In the genomic region with DNA sequence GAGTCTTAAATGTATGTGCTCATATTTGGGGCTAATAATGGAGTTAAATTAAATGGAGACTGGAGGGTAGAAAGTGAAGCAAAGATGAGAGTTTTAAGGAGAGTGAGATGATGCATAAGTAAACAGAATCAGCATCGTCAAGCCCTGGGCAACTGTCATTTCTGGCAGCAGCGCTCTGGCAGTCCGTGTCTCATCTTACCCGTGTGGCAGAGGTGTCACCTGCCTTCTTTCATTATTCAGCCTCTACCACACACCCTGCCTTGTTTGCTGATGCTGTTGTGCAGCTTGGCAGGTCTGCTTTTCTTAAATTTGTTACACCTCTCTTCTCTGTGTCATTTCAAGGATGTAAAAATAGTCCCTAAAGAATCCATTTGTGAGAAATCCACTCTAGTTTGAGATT, we compare ENCODE assay signal across 23 mouse cellular contexts. TPM values are rescaled to one million over a fixed set of nuclear protein-coding genes. Genes with fewer than 3 reads are reported as not detected.
DNase-seq lines count a peak whose midpoint lies in the region; ATAC-seq and TF ChIP-seq lines count a peak whose summit lies in the region.
"Had no signal": no experiment of that assay in that cellular context is flagged by ENCODE, and none has a peak within 500 bp of the region (broad histone marks: within the 10 kb centered on the region; RNA-seq: fewer than 3 reads in every experiment).

No protein-coding gene starts in this region.

- no peaks in the 10 kb centered on the region for H3K36me3 ChIP-seq in midbrain, postnatal 0 days (ENCODE audit: insufficient read depth, low read length)
- H3K36me3 ChIP-seq in midbrain, embryonic 13.5 days, result no peaks in the 10 kb centered on the region
- H3K36me3 ChIP-seq: embryonic facial prominence, embryonic 10.5 days; embryonic facial prominence, embryonic 12.5 days; forebrain, embryonic 15.5 days; G1E had no signal

- no peak for TF ChIP-seq CTCF in midbrain, postnatal 0 days (IDR thresholded peaks at IDR 0.05)

- no peak overlapping the region for H3K4me3 ChIP-seq in midbrain, postnatal 0 days (ENCODE audit: low read depth, low read length)
- H3K4me3 ChIP-seq in midbrain, embryonic 13.5 days (replicated peaks), result no peak overlapping the region
- H3K4me3 ChIP-seq: embryonic facial prominence, embryonic 10.5 days; embryonic facial prominence, embryonic 12.5 days; forebrain, embryonic 13.5 days; forebrain, embryonic 15.5 days had no signal

- no peaks in the 10 kb centered on the region for H3K27me3 ChIP-seq in midbrain, postnatal 0 days (ENCODE audit: insufficient read depth, low read length)
- no peaks in the 10 kb centered on the region for H3K27me3 ChIP-seq in midbrain, embryonic 13.5 days
- H3K27me3 ChIP-seq: CH12.LX; embryonic facial prominence, embryonic 12.5 days; forebrain, embryonic 13.5 days; forebrain, embryonic 15.5 days; Patski had no signal

- H3K4me1 ChIP-seq in midbrain, postnatal 0 days (ENCODE audit: insufficient read depth, low read length), result no peaks in the 10 kb centered on the region
- H3K4me1 ChIP-seq in midbrain, embryonic 13.5 days (replicated peaks), result no peaks in the 10 kb centered on the region
- H3K4me1 ChIP-seq: embryonic facial prominence, embryonic 10.5 days; embryonic facial prominence, embryonic 12.5 days; forebrain, embryonic 13.5 days; forebrain, embryonic 15.5 days had no signal

- intact Hi-C loops in left cerebral cortex, postnatal 4 days (cut with DNase I), result no loop called here

- H3K4me2 ChIP-seq in midbrain, postnatal 0 days (ENCODE audit: low read depth, low read length, poor library complexity, severe bottlenecking), result no peak overlapping the region
- no peak overlapping the region for H3K4me2 ChIP-seq in midbrain, embryonic 13.5 days (replicated peaks)
- H3K4me2 ChIP-seq: embryonic facial prominence, embryonic 12.5 days; forebrain, embryonic 13.5 days; forebrain, embryonic 15.5 days had no signal

- no peak overlapping the region for H3K9ac ChIP-seq in midbrain, postnatal 0 days (replicated peaks; ENCODE audit: low read length, poor library complexity, severe bottlenecking)
- H3K9ac ChIP-seq in midbrain, embryonic 13.5 days (replicated peaks), result no peak overlapping the region
- H3K9ac ChIP-seq: embryonic facial prominence, embryonic 12.5 days; forebrain, embryonic 13.5 days; forebrain, embryonic 15.5 days; forebrain, postnatal 0 days had no signal

- H3K27ac ChIP-seq in midbrain, postnatal 0 days (ENCODE audit: low read depth, low read length), result no peak overlapping the region
- no peak overlapping the region for H3K27ac ChIP-seq in midbrain, embryonic 13.5 days
- H3K27ac ChIP-seq: embryonic facial prominence, embryonic 10.5 days; embryonic facial prominence, embryonic 12.5 days; forebrain, embryonic 13.5 days; forebrain, embryonic 15.5 days had no signal

- 61% methylated on average over 4 of the region's 4 CpGs for WGBS in midbrain, postnatal 0 days
- 73% methylated on average over 4 of the region's 4 CpGs for WGBS in midbrain, embryonic 13.5 days

- no peaks in the 10 kb centered on the region for H3K9me3 ChIP-seq in midbrain, postnatal 0 days (ENCODE audit: low read length)
- H3K9me3 ChIP-seq in midbrain, embryonic 13.5 days, result no peaks in the 10 kb centered on the region
- H3K9me3 ChIP-seq: embryonic facial prominence, embryonic 10.5 days; embryonic facial prominence, embryonic 12.5 days; forebrain, embryonic 13.5 days; forebrain, embryonic 15.5 days; G1E had no signal

- ATAC-seq in midbrain, postnatal 0 days (ENCODE audit: low FRiP score), result 0 out of 2 replicates have a peak, but pooled peaks have one; percentile 27
- ATAC-seq in midbrain, embryonic 13.5 days, result no peak
- ATAC-seq: activated CD4-positive, CD25-positive, alpha-beta regulatory T cell, adult 4 months; CD4-positive, CD25-positive, alpha-beta regulatory T cell, adult 4 months; forebrain, embryonic 13.5 days; forebrain, embryonic 15.5 days; forebrain, postnatal 0 days; Patski had no signal

- DNase-seq in cerebellum, postnatal 10 days, result peak; percentile 42 to 57
- no peak for DNase-seq in cerebellum, postnatal 36 days
- DNase-seq in left cerebral cortex, postnatal 4 days, result peak; percentile 13
- DNase-seq in left cerebral cortex, adult 18-20 months (ENCODE audit: low spot score in 2 of 2), result no peak
- DNase-seq in midbrain, postnatal 0 days (ENCODE audit: low spot score), result no peak
- DNase-seq: adrenal gland, adult 8-10 months; adrenal gland, postnatal 14 days; adrenal gland, postnatal 36 days; B cell, adult 2 months; cerebellum, adult 18-20 months; cerebellum, adult 8-10 months; cerebellum, adult 9-11 months; forebrain, postnatal 0 days had no signal

RNA-seq across cellular contexts. Expression of a gene that starts 33.4 kb away (rescaled TPM):
- total RNA-seq in left cerebral cortex, postnatal 4 days (2021), result 1 to 10 TPM; 1.3 to 2.8 TPM
- total RNA-seq in left cerebral cortex, adult 18-20 months (2021), result under 1 TPM in 1 of 2 experiments, not detected in 1; 0.19 TPM
- 1.4 and 2.7 TPM in 2 replicates for total RNA-seq in midbrain, postnatal 0 days (2014; rRNA removed)
- 1.0 and 2.4 TPM in 2 replicates for polyA plus RNA-seq in midbrain, postnatal 0 days (2015; fragmentation: Nextera tagmentation; extraction: Ambion mirVana)
- polyA plus RNA-seq in midbrain, embryonic 13.5 days (2015; fragmentation: Nextera tagmentation; extraction: Ambion mirVana), result 8.3 and 10.0 TPM in 2 replicates
- total RNA-seq: adrenal gland, adult 8-10 months; adrenal gland, postnatal 14 days; adrenal gland, postnatal 36 days; CH12.LX had no signal
- polyA plus RNA-seq: activated CD4-positive, CD25-positive, alpha-beta regulatory T cell, adult 4 months; CD4-positive, CD25-positive, alpha-beta regulatory T cell, adult 4 months; G1E had no signal

RNA-seq across cellular contexts. Expression of a gene that starts 43.6 kb away (rescaled TPM):
- 1 to 10 TPM; 6.0 to 7.7 TPM for total RNA-seq in left cerebral cortex, postnatal 4 days (2021)
- total RNA-seq in left cerebral cortex, adult 18-20 months (2021), result under 1 TPM; 0.23 to 0.26 TPM
- 3.3 and 4.0 TPM in 2 replicates for total RNA-seq in midbrain, postnatal 0 days (2014; rRNA removed)
- 2.9 and 4.4 TPM in 2 replicates for polyA plus RNA-seq in midbrain, postnatal 0 days (2015; fragmentation: Nextera tagmentation; extraction: Ambion mirVana)
- polyA plus RNA-seq in midbrain, embryonic 13.5 days (2015; fragmentation: Nextera tagmentation; extraction: Ambion mirVana), result 12.3 and 14.1 TPM in 2 replicates
- total RNA-seq: CH12.LX had no signal
- polyA plus RNA-seq: activated CD4-positive, CD25-positive, alpha-beta regulatory T cell, adult 4 months; CD4-positive, CD25-positive, alpha-beta regulatory T cell, adult 4 months; G1E had no signal

Comparison
In these comparisons a context has a peak if more than half of its experiments do, and no peak if none do; other contexts are left out.
1. DNase-seq: peak in cerebellum, postnatal 10 days (2 of 2) and left cerebral cortex, postnatal 4 days (single experiment); none in cerebellum, postnatal 36 days (0 of 2), left cerebral cortex, adult 18-20 months (0 of 2) and midbrain, postnatal 0 days (single experiment).